Mouse (Mus musculus) cerebral cortex, adult 2 months (tissue): Measurements from ENCODE around the gene Atp4a.

Source experiments
- WGBS: fragments of 180-500 bp; shearing (Covaris S2); methylation state at CpG from one replicate; pipeline ENCODE4 v1.1.7; 2018; 5-methylcytosine and 5-hydroxymethylcytosine counted together

The Atp4a gene

GRCm38 (mm10) chr7:30729396-30730063 lies 17.5 kb downstream of the Atp4a start, which contains the start of gene Tmem147:
TSS of gene Tmem147 (minus strand) at chr7:30729540.
- WGBS, result under 1% methylated on average over 60 of the region's 60 CpGs

GRCm38 (mm10) chr7:30730064-30730722 lies 18.2 kb downstream of the Atp4a start:
- 10% methylated on average over 19 of the region's 22 CpGs for WGBS

GRCm38 (mm10) chr7:30736211-30736610 lies 24.2 kb downstream of the Atp4a start:
- 62% methylated on average over 3 of the region's 3 CpGs for WGBS

- 75% methylated on average over 2 of the region's 2 CpGs for WGBS
These were observed 30.6 kb downstream of the Atp4a start for GRCm38 (mm10) chr7:30742570-30742969.

GRCm38 (mm10) chr7:30743617-30744016 lies 31.6 kb downstream of the Atp4a start, which contains the start of gene Gapdhs:
TSS of gene Gapdhs (minus strand) at chr7:30743681.
- 91% methylated on average over 4 of the region's 4 CpGs for WGBS

- 36% methylated on average over 4 of the region's 4 CpGs for WGBS
These were observed 32.1 kb downstream of the Atp4a start for GRCm38 (mm10) chr7:30744022-30744598.

GRCm38 (mm10) chr7:30747525-30748204 lies 35.7 kb downstream of the Atp4a start:
- 87% methylated on average over 7 of the region's 7 CpGs for WGBS

- WGBS, result 79% methylated on average over 13 of the region's 13 CpGs
These were observed 38.0 kb downstream of the Atp4a start for GRCm38 (mm10) chr7:30749824-30750606.

GRCm38 (mm10) chr7:30751086-30751669 lies 39.2 kb downstream of the Atp4a start, which contains the start of gene Sbsn:
TSS of gene Sbsn (plus strand) at chr7:30751471.
- 70% methylated on average over 5 of the region's 5 CpGs for WGBS

GRCm38 (mm10) chr7:30757001-30757400 lies 45.0 kb downstream of the Atp4a start:
- WGBS, result 76% methylated on average over 3 of the region's 3 CpGs

GRCm38 (mm10) chr7:30758853-30759252 lies 46.8 kb downstream of the Atp4a start:
- WGBS, result 55% methylated on average over 4 of the region's 4 CpGs

GRCm38 (mm10) chr7:30761769-30762352 lies 49.9 kb downstream of the Atp4a start:
- WGBS, result 84% methylated on average over 4 of the region's 4 CpGs

- 65% methylated on average over 5 of the region's 5 CpGs for WGBS
These were observed 51.4 kb downstream of the Atp4a start, which contains the start of gene Dmkn for GRCm38 (mm10) chr7:30763456-30763855. TSS of gene Dmkn (plus strand) at chr7:30763756.

GRCm38 (mm10) chr7:30765173-30765572 lies 53.2 kb downstream of the Atp4a start:
- WGBS, result 44% methylated on average over 11 of the region's 11 CpGs

- 92% methylated on average over 4 of the region's 4 CpGs for WGBS
These were observed 54.4 kb downstream of the Atp4a start for GRCm38 (mm10) chr7:30766408-30766807.

GRCm38 (mm10) chr7:30769236-30769635 lies 57.2 kb downstream of the Atp4a start:
- WGBS, result 62% methylated on average over 9 of the region's 9 CpGs
